Mouse (Mus musculus) lung, postnatal 14 days (tissue): Measurements from ENCODE around the gene Rps21.
A peak's percentile ranks its signal among the peaks of the same experiment; 100 is the strongest.

Experiments used
- DNase-seq: peaks from one replicate; pipeline ENCODE4 v3.0.0; 2021

The Rps21 gene

GRCm38 (mm10) chr2:180292026-180292425 is 34.8 kb downstream of the Rps21 start:
- peak; percentile 40 for DNase-seq

GRCm38 (mm10) chr2:180292906-180293305 is 35.7 kb downstream of the Rps21 start:
- no peak for DNase-seq

GRCm38 (mm10) chr2:180300252-180300651 is 43.1 kb downstream of the Rps21 start:
- no peak for DNase-seq

- DNase-seq, result no peak
Observed at GRCm38 (mm10) chr2:180300771-180301170, 43.6 kb downstream of the Rps21 start.

GRCm38 (mm10) chr2:180302201-180302600 is 45.0 kb downstream of the Rps21 start:
- DNase-seq, result no peak

- peak; percentile 57 for DNase-seq
Observed at GRCm38 (mm10) chr2:180303468-180303867, 46.3 kb downstream of the Rps21 start.

GRCm38 (mm10) chr2:180304554-180304953 is 47.4 kb downstream of the Rps21 start:
- DNase-seq, result no peak

- no peak for DNase-seq
Observed at GRCm38 (mm10) chr2:180305490-180305889, 48.3 kb downstream of the Rps21 start.

GRCm38 (mm10) chr2:180306009-180306408 is 48.8 kb downstream of the Rps21 start:
- DNase-seq, result no peak

- peak; percentile 61 for DNase-seq
Observed at GRCm38 (mm10) chr2:180306423-180307168, 49.4 kb downstream of the Rps21 start.

- DNase-seq, result no peak
Observed at GRCm38 (mm10) chr2:180307680-180308079, 50.5 kb downstream of the Rps21 start.
